Mouse (Mus musculus) ZHBTc4 (cell line): ENCODE results near the gene Unc93a2.
"Not testable (repeated sequence)": the region's sequence is repeated elsewhere in the genome, so short reads cannot be mapped to it uniquely, and the experiment has no call there.

Experiments used
- DNase-seq: peaks from one replicate; pipeline ENCODE4 v3.0.0-alpha.2; 2011; ENCODE audit warnings: low read depth, low spot score

Gene Unc93a2

GRCm38 (mm10) chr17:7371879-7372278 lies 13.4 kb downstream of the Unc93a2 start, which contains the start of gene Gm49630:
Gene Gm49630, minus strand, starts transcription at chr17:7371979.
- DNase-seq: not testable (repeated sequence)

GRCm38 (mm10) chr17:7369401-7369800 lies 15.9 kb downstream of the Unc93a2 start:
- DNase-seq: not testable (repeated sequence)

GRCm38 (mm10) chr17:7366676-7367374 lies 18.4 kb downstream of the Unc93a2 start:
- not testable (repeated sequence) for DNase-seq

- DNase-seq: not testable (repeated sequence)
Observed at GRCm38 (mm10) chr17:7366265-7366664, 19.0 kb downstream of the Unc93a2 start.

- DNase-seq: not testable (repeated sequence)
Observed at GRCm38 (mm10) chr17:7365615-7366014, 19.6 kb downstream of the Unc93a2 start.

- not testable (repeated sequence) for DNase-seq
Observed at GRCm38 (mm10) chr17:7360749-7361465, 24.4 kb downstream of the Unc93a2 start.

GRCm38 (mm10) chr17:7359806-7360205 lies 25.5 kb downstream of the Unc93a2 start:
- not testable (repeated sequence) for DNase-seq

- not testable (repeated sequence) for DNase-seq
Observed at GRCm38 (mm10) chr17:7352596-7352995, 32.7 kb downstream of the Unc93a2 start, which contains the start of gene Ttll2. Gene Ttll2, minus strand, starts transcription at chr17:7352696.

- not testable (repeated sequence) for DNase-seq
Observed at GRCm38 (mm10) chr17:7348765-7349164, 36.5 kb downstream of the Unc93a2 start.

GRCm38 (mm10) chr17:7337381-7337780 lies 47.9 kb downstream of the Unc93a2 start:
- not testable (repeated sequence) for DNase-seq

- DNase-seq: not testable (repeated sequence)
Observed at GRCm38 (mm10) chr17:7332745-7333144, 52.5 kb downstream of the Unc93a2 start.

- not testable (repeated sequence) for DNase-seq
Observed at GRCm38 (mm10) chr17:7326415-7326814, 58.8 kb downstream of the Unc93a2 start.

GRCm38 (mm10) chr17:7324346-7324745 lies 60.9 kb downstream of the Unc93a2 start, which contains the start of gene Tcp10a:
Gene Tcp10a, plus strand, starts transcription at chr17:7324646.
- DNase-seq: not testable (repeated sequence)

GRCm38 (mm10) chr17:7319789-7320188 lies 65.5 kb downstream of the Unc93a2 start:
- DNase-seq: not testable (repeated sequence)

- DNase-seq: not testable (repeated sequence)
Observed at GRCm38 (mm10) chr17:7315693-7316382, 69.4 kb downstream of the Unc93a2 start.
